Mouse (Mus musculus) testis, adult 2 months (tissue): Measurements from ENCODE around the gene Gm45711. TPM values are rescaled to one million over a fixed set of nuclear protein-coding genes. Genes with fewer than 3 reads are reported as not detected.

Experiments used
- H3K27ac ChIP-seq: fragments of 200-500 bp; 2 replicates; pipeline ENCODE4 v1.5.1; 2012; ENCODE audit warnings: low read depth, low read length; ENCODE audit not compliant: control insufficient read depth, insufficient read depth
- H3K27me3 ChIP-seq: fragments of 200-500 bp; 2 replicates; pipeline ENCODE4 v1.6.1; 2012; ENCODE audit warnings: mild to moderate bottlenecking, low read length, moderate library complexity; ENCODE audit not compliant: control insufficient read depth, insufficient read depth
- H3K36me3 ChIP-seq: fragments of 200-500 bp; 2 replicates; pipeline ENCODE4 v1.6.1; 2012; ENCODE audit warnings: mild to moderate bottlenecking, low read length; ENCODE audit not compliant: control insufficient read depth, insufficient read depth
- H3K4me1 ChIP-seq: fragments of 200-500 bp; 2 replicates; pipeline ENCODE4 v1.6.1; 2012; ENCODE audit warnings: low read length; ENCODE audit not compliant: control insufficient read depth, insufficient read depth
- H3K4me3 ChIP-seq: fragments of 200-500 bp; 2 replicates; pipeline ENCODE4 v1.5.1; 2012; ENCODE audit warnings: low read depth, mild to moderate bottlenecking, low read length, moderate library complexity, mixed read lengths; ENCODE audit not compliant: control insufficient read depth
- CTCF ChIP-seq: fragments of 200-500 bp; IDR thresholded peaks from 2 replicates; pipeline ENCODE4 v1.5.1; 2012; ENCODE audit warnings: low read depth, mild to moderate bottlenecking, inconsistent platforms, low read length, moderate library complexity; ENCODE audit not compliant: control insufficient read depth, insufficient read depth, insufficient replicate concordance
- POLR2A ChIP-seq: fragments of 200-500 bp; IDR thresholded peaks from 2 replicates; pipeline ENCODE4 v1.6.1; 2012; ENCODE audit warnings: low read depth, mild to moderate bottlenecking, inconsistent platforms, low read length, moderate library complexity; ENCODE audit not compliant: control insufficient read depth
- polyA plus RNA-seq: library from polyadenylated mRNA; depleted of rRNA; stranded (reverse); fragments of >200 nt; gene quantifications from 2 replicates; pipeline ENCODE4 v1.2.3, GENCODE M21; 2012

Gm45711 gene
- polyA plus RNA-seq, 1 experiment, result 57.0 TPM

DNA sequence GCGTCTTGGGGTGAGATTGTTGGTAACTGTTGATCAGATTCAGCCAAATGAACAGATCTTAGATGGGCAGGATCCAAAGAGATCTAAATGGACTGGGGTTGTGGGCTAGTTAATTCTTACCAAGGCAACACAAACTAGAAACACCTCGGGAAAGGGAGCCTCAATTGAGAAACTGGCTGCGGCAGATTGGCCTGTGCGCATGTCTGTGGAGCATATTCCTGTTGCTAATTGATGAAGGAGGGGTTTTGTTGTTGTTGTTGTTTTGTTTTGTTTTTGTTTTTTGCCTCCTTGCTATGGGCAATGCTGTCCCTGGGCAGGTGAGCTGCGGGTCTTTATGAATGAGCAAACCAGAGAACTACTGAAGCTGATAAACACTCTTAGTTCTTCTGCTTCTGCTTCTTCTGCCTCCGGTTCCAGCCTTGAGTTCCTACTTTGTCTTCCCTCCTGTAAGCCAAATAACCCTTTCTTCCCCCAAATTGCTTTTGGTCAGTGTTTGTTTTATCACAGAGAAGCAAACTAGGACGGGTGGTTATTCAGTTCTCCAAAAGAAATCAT lies 60.4 kb downstream of the Gm45711 start:
- Histone ChIP-seq H3K27ac (no peak overlapping the region), H3K4me1 (peaks cover 11% of the 10 kb centered on the region), H3K36me3 (peaks cover 1% of the 10 kb centered on the region), H3K4me3 (no peak overlapping the region), H3K27me3 (no peaks in the 10 kb centered on the region)
- TF ChIP-seq CTCF (no peak), POLR2A (no peak)

DNA sequence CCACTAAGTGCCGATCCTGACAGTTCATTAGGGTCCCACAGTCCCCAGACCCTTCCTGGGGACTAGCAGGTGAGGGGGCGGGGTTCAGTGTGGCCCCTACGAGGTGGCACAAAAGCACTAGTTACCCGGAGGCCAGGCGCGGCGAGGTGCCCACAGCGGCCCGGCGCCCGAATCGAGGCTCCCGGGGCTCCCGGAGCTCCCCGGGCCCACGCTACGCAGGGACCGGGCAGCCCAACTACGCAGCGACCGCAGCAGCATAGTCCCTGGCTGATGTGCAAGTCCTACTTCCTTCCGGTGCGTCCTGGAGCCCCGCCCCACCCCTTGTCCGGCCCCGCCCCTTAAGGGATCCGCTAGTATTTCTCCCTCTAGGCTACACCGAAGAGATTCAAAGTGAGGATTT lies 61.6 kb downstream of the Gm45711 start, which contains the start of gene Tk2:
Gene Tk2 (minus strand): TSS at position 283 of the 400 bp plus-strand sequence.
- peaks cover 1% of the 10 kb centered on the region for H3K36me3 ChIP-seq
- peak within 1 kb of the TSS; percentile 60 for H3K27ac ChIP-seq
- H3K4me1 ChIP-seq, result peaks cover 11% of the 10 kb centered on the region
- peak within 1 kb of the TSS; percentile 92 for H3K4me3 ChIP-seq
- no peaks in the 10 kb centered on the region for H3K27me3 ChIP-seq
- peak; percentile 81 for TF ChIP-seq POLR2A
- no peak for TF ChIP-seq CTCF

GRCm38 (mm10) chr8:104247908-104248275 lies 62.0 kb downstream of the Gm45711 start:
- Histone ChIP-seq H3K4me3 (peak overlapping the region; percentile 92), H3K36me3 (peaks cover 1% of the 10 kb centered on the region), H3K27me3 (no peaks in the 10 kb centered on the region), H3K27ac (peak overlapping the region; percentile 60), H3K4me1 (peaks cover 11% of the 10 kb centered on the region)
- no peak for TF ChIP-seq POLR2A
- no peak for TF ChIP-seq CTCF

GRCm38 (mm10) chr8:104247054-104247907 lies 62.6 kb downstream of the Gm45711 start:
- peak overlapping the region; percentile 60 for H3K27ac ChIP-seq
- no peak for TF ChIP-seq CTCF
- TF ChIP-seq POLR2A, result no peak
- no peaks in the 10 kb centered on the region for H3K27me3 ChIP-seq
- peak overlapping the region; percentile 92 for H3K4me3 ChIP-seq
- H3K36me3 ChIP-seq, result peaks cover 1% of the 10 kb centered on the region; the same call in 1 of the 2 replicates
- peaks cover 11% of the 10 kb centered on the region for H3K4me1 ChIP-seq

- H3K36me3 ChIP-seq, result peaks cover 1% of the 10 kb centered on the region; the same call in 1 of the 2 replicates
- no peaks in the 10 kb centered on the region for H3K27me3 ChIP-seq
- peaks cover 11% of the 10 kb centered on the region for H3K4me1 ChIP-seq
- no peak overlapping the region for H3K27ac ChIP-seq
- H3K4me3 ChIP-seq, result no peak overlapping the region
- TF ChIP-seq CTCF (no peak), POLR2A (no peak)
These were observed 63.3 kb downstream of the Gm45711 start for GRCm38 (mm10) chr8:104246621-104247020.

GRCm38 (mm10) chr8:104242038-104242644 lies 67.7 kb downstream of the Gm45711 start:
- Histone ChIP-seq H3K4me1 (peaks cover 3% of the 10 kb centered on the region), H3K36me3 (peaks cover 1% of the 10 kb centered on the region; the same call in 1 of the 2 replicates), H3K4me3 (no peak overlapping the region), H3K27ac (no peak overlapping the region), H3K27me3 (no peaks in the 10 kb centered on the region)
- TF ChIP-seq CTCF, result no peak
- TF ChIP-seq POLR2A, result no peak

DNA sequence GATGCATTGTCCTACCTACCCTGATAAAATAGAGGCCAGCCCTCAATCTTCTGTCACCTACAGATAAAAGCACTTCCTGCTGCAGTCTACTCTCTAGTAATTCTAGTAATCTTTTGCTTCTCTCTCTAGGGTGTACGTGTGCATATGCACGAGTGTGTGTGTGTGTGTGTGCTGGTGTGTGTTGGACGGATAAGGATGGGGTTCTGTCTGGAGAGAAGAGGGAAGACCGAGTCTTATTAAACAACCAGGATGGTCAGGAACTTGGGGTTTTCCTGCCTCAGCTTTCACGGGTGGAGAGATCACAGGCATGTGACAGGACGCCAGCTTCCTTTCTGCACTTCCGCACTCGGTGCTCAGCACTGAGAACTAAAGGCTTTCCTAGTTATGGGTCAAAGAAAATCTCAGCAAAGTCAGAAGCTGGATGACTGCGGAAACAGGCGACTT lies 70.4 kb downstream of the Gm45711 start:
- H3K27me3 ChIP-seq, result no peaks in the 10 kb centered on the region
- H3K4me3 ChIP-seq, result no peak overlapping the region
- no peak for TF ChIP-seq POLR2A
- no peak for TF ChIP-seq CTCF
- H3K4me1 ChIP-seq, result no peaks in the 10 kb centered on the region
- no peak overlapping the region for H3K27ac ChIP-seq
- no peaks in the 10 kb centered on the region; the same call in 1 of the 2 replicates for H3K36me3 ChIP-seq
